27 mouse cellular contexts compared by ENCODE assay signal in genomic region chr9:81308532-81309191, GRCm38 (mm10).
DNase-seq lines count a peak whose midpoint lies in the region; ATAC-seq and TF ChIP-seq lines count a peak whose summit lies in the region.
"Had no signal": no experiment of that assay in that cellular context is flagged by ENCODE, and none has a peak within 500 bp of the region (broad histone marks: within the 10 kb centered on the region; RNA-seq: fewer than 3 reads in every experiment).

No protein-coding gene starts in this region.

- no peak for DNase-seq in kidney, adult 8-10 months
- DNase-seq in spleen, adult 2 months (ENCODE audit: low read depth in 1 of 2, low spot score in 2 of 2) = peak; percentile 3 to 9
- no peak for DNase-seq in spleen, postnatal 10 days (ENCODE audit: low spot score in 2 of 2)
- peak; percentile 86 for DNase-seq in CH12.LX (ENCODE audit: extremely low read depth)
- peak; percentile 60 for DNase-seq in splenic B cell, adult 2 months (ENCODE audit: low read depth, low spot score)
- no peak for DNase-seq in testis, postnatal 14 days (ENCODE audit: low spot score)
- no peak for DNase-seq in frontal cortex, adult 2 months (ENCODE audit: extremely low spot score in 1 of 2, low spot score in 1 of 2)
- DNase-seq: adrenal gland, adult 8-10 months; adrenal gland, postnatal 36 days; cerebellum, adult 18-20 months; cerebellum, adult 9-10 months; cerebellum, postnatal 14 days; gastrocnemius, adult 2 months; gastrocnemius, postnatal 14 days; heart, adult 11 months; heart, postnatal 10 days; heart, postnatal 36 days had no signal

- dilution Hi-C loops in CH12.LX (cut with MboI; ENCODE audit: extremely low pct_ligation_motif_present, extremely low pct_unique_long_range_greater_than_20kb, low sequenced_read_pairs) = no loop called here

- WGBS in kidney, embryonic 16.5 days = 57% methylated on average over 6 of the region's 6 CpGs
- WGBS in spleen, adult 2 months = 87% methylated on average over 6 of the region's 6 CpGs

- no peak for TF ChIP-seq EP300 in CH12.LX (IDR thresholded peaks at IDR 0.05; ENCODE audit: low read length)

- H3K4me3 ChIP-seq in kidney, embryonic 16.5 days (ENCODE audit: low read length) = no peak overlapping the region
- no peak overlapping the region for H3K4me3 ChIP-seq in spleen, adult 2 months (ENCODE audit: extremely low read depth, insufficient read depth, insufficient read length)
- H3K4me3 ChIP-seq in CH12.LX (replicated peaks in 1 of 3; ENCODE audit: low read depth in 2 of 3, low read length in 2 of 3, poor library complexity in 1 of 3) = peak overlapping the region; percentile 41 to 46 (median 45)
- H3K4me3 ChIP-seq: forebrain, embryonic 10.5 days; forebrain, embryonic 13.5 days; gastrocnemius, adult 2 months; heart, embryonic 12.5 days; heart, embryonic 15.5 days; hindbrain, embryonic 10.5 days; hindbrain, embryonic 13.5 days had no signal

- H3K79me2 ChIP-seq in CH12.LX (replicated peaks; ENCODE audit: control insufficient read depth, extremely low read depth, insufficient read depth, poor library complexity, severe bottlenecking) = no peaks in the 10 kb centered on the region

- TF ChIP-seq RAD21 in CH12.LX (IDR thresholded peaks at IDR 0.05; ENCODE audit: low read depth, low read length) = no peak

- H3K4me1 ChIP-seq in kidney, embryonic 16.5 days (ENCODE audit: insufficient read depth, low read length) = no peaks in the 10 kb centered on the region
- H3K4me1 ChIP-seq in spleen, adult 2 months (ENCODE audit: control insufficient read depth, insufficient read depth, insufficient read length) = no peaks in the 10 kb centered on the region
- peaks cover 0 to 39% of the 10 kb centered on the region in 2 experiments; a peak in 2 of 4 replicates for H3K4me1 ChIP-seq in CH12.LX (ENCODE audit: control insufficient read depth in 1 of 2, insufficient read depth in 2 of 2)
- H3K4me1 ChIP-seq: forebrain, embryonic 10.5 days; forebrain, embryonic 13.5 days; heart, embryonic 12.5 days; heart, embryonic 15.5 days; hindbrain, embryonic 10.5 days; hindbrain, embryonic 13.5 days had no signal

- peak; percentile 46; the same call in 1 of the 2 replicates for ATAC-seq in kidney, embryonic 16.5 days (ENCODE audit: low FRiP score, low TSS enrichment)
- ATAC-seq: activated CD4-positive, CD25-positive, alpha-beta regulatory T cell, adult 4 months; CD4-positive, CD25-positive, alpha-beta regulatory T cell, adult 4 months; forebrain, embryonic 13.5 days; hindbrain, embryonic 16.5 days had no signal

- H3K9ac ChIP-seq in kidney, embryonic 16.5 days (replicated peaks; ENCODE audit: low read length) = no peak overlapping the region
- H3K9ac ChIP-seq in CH12.LX (ENCODE audit: insufficient read depth, low read depth) = peak overlapping the region; percentile 60
- H3K9ac ChIP-seq: forebrain, embryonic 13.5 days; heart, embryonic 12.5 days; heart, embryonic 15.5 days; hindbrain, embryonic 13.5 days had no signal

- H3K36me3 ChIP-seq in kidney, embryonic 16.5 days (ENCODE audit: insufficient read depth, low read length) = no peaks in the 10 kb centered on the region
- no peaks in the 10 kb centered on the region for H3K36me3 ChIP-seq in spleen, adult 2 months (ENCODE audit: control insufficient read depth, insufficient read depth, low read length)
- no peaks in the 10 kb centered on the region for H3K36me3 ChIP-seq in CH12.LX (replicated peaks in 1 of 2; ENCODE audit: control insufficient read depth in 1 of 2, insufficient read depth in 1 of 2, low read length in 1 of 2)
- no peaks in the 10 kb centered on the region for H3K36me3 ChIP-seq in splenic B cell, adult 2 months (ENCODE audit: control insufficient read depth, insufficient read depth, low read length, poor library complexity, severe bottlenecking)
- H3K36me3 ChIP-seq: forebrain, embryonic 10.5 days; heart, embryonic 12.5 days; heart, embryonic 15.5 days; hindbrain, embryonic 10.5 days; hindbrain, embryonic 13.5 days had no signal

- in situ Hi-C loops in CH12.LX (cut with MboI; ENCODE audit: low pct_ligation_motif_present, low pct_unique_long_range_greater_than_20kb, low sequenced_read_pairs) = no loop called here

- no peak overlapping the region for H3K27ac ChIP-seq in kidney, embryonic 16.5 days (ENCODE audit: low read length)
- H3K27ac ChIP-seq in spleen, adult 2 months (ENCODE audit: insufficient read depth, low read length) = peak overlapping the region; percentile 35; the same call in 1 of the 2 replicates
- no peak overlapping the region; the same call in 1 of the 2 replicates for H3K27ac ChIP-seq in CH12.LX (ENCODE audit: insufficient read depth, low read depth)
- H3K27ac ChIP-seq: forebrain, embryonic 10.5 days; forebrain, embryonic 13.5 days; gastrocnemius, adult 2 months; heart, embryonic 15.5 days; hindbrain, embryonic 10.5 days; hindbrain, embryonic 13.5 days had no signal

- TF ChIP-seq POLR2A in spleen, adult 2 months (IDR thresholded peaks at IDR 0.05; ENCODE audit: low read depth, low read length) = no peak
- TF ChIP-seq POLR2A in CH12.LX (IDR thresholded peaks at IDR 0.05; ENCODE audit: low read depth, low read length) = peak; percentile 33

- H3K9me3 ChIP-seq in kidney, embryonic 16.5 days (ENCODE audit: low read length) = no peaks in the 10 kb centered on the region
- no peaks in the 10 kb centered on the region for H3K9me3 ChIP-seq in CH12.LX (replicated peaks; ENCODE audit: low read length)
- H3K9me3 ChIP-seq: forebrain, embryonic 10.5 days; forebrain, embryonic 13.5 days; heart, embryonic 12.5 days; heart, embryonic 15.5 days; hindbrain, embryonic 10.5 days; hindbrain, embryonic 13.5 days had no signal

- H3K27me3 ChIP-seq in kidney, embryonic 16.5 days (ENCODE audit: insufficient read depth, low read length) = no peaks in the 10 kb centered on the region
- H3K27me3 ChIP-seq in spleen, adult 2 months (ENCODE audit: control insufficient read depth, insufficient read depth, low read length) = no peaks in the 10 kb centered on the region
- H3K27me3 ChIP-seq in CH12.LX (replicated peaks) = no peaks in the 10 kb centered on the region
- no peaks in the 10 kb centered on the region for H3K27me3 ChIP-seq in splenic B cell, adult 2 months (ENCODE audit: control insufficient read depth, insufficient read depth, low read length, poor library complexity, severe bottlenecking)
- H3K27me3 ChIP-seq: forebrain, embryonic 13.5 days; heart, embryonic 12.5 days; heart, embryonic 15.5 days; hindbrain, embryonic 13.5 days had no signal

- H3K4me2 ChIP-seq in kidney, embryonic 16.5 days (replicated peaks; ENCODE audit: low read depth, low read length) = no peak overlapping the region
- peak overlapping the region; percentile 89 for H3K4me2 ChIP-seq in CH12.LX (ENCODE audit: insufficient read depth, low read depth, poor library complexity, severe bottlenecking)
- H3K4me2 ChIP-seq: forebrain, embryonic 13.5 days; heart, embryonic 12.5 days; heart, embryonic 15.5 days; hindbrain, embryonic 13.5 days had no signal

- TF ChIP-seq CTCF in spleen, adult 2 months (IDR thresholded peaks at IDR 0.05; ENCODE audit: extremely low read depth, insufficient read depth, insufficient read length, insufficient replicate concordance) = no peak
- no peak for TF ChIP-seq CTCF in CH12.LX (conservative IDR thresholded peaks at IDR 0.05 in 1 of 2, IDR thresholded peaks at IDR 0.05 in 1 of 2; ENCODE audit: low read depth in 2 of 2, low read length in 2 of 2)

TF ChIP-seq in CH12.LX, 34 proteins besides CTCF, POLR2A, EP300 and RAD21 (continues in another document):
- TF ChIP-seq CHD2 (IDR thresholded peaks at IDR 0.05; ENCODE audit: low read length) = peak; percentile 97
- TF ChIP-seq CHD1 (IDR thresholded peaks at IDR 0.05; ENCODE audit: low read depth, low read length) = no peak
- TF ChIP-seq SMC3 (IDR thresholded peaks at IDR 0.05; ENCODE audit: low read depth, low read length) = no peak
- no peak for TF ChIP-seq ZMIZ1 (IDR thresholded peaks at IDR 0.05; ENCODE audit: low read depth, low read length)
- no peak for TF ChIP-seq MEF2A (IDR thresholded peaks at IDR 0.05; ENCODE audit: borderline replicate concordance, low read depth, low read length)
- no peak for TF ChIP-seq MAZ (IDR thresholded peaks at IDR 0.05; ENCODE audit: low read depth, low read length)
- TF ChIP-seq SIN3A (IDR thresholded peaks at IDR 0.05; ENCODE audit: low read length) = no peak
- no peak for TF ChIP-seq NRF1 (IDR thresholded peaks at IDR 0.05; ENCODE audit: low read depth, low read length)
- no peak for TF ChIP-seq POLR2AphosphoS2 (IDR thresholded peaks at IDR 0.05; ENCODE audit: low read depth, low read length)
- no peak for TF ChIP-seq ZC3H11A (IDR thresholded peaks at IDR 0.05; ENCODE audit: low read depth, low read length)
- TF ChIP-seq UBTF (IDR thresholded peaks at IDR 0.05; ENCODE audit: low read depth, low read length) = no peak
- TF ChIP-seq JUN (IDR thresholded peaks at IDR 0.05; ENCODE audit: insufficient read depth, low read depth, low read length) = no peak
- no peak for TF ChIP-seq ZNF384 (IDR thresholded peaks at IDR 0.05; ENCODE audit: low read depth, low read length)
- no peak for TF ChIP-seq MXI1 (IDR thresholded peaks at IDR 0.05; ENCODE audit: low read depth, low read length)
- no peak for TF ChIP-seq USF1 (IDR thresholded peaks at IDR 0.05; ENCODE audit: low read depth, low read length)
- TF ChIP-seq RCOR1 (conservative IDR thresholded peaks at IDR 0.05; ENCODE audit: low read depth, low read length) = no peak
- TF ChIP-seq GABPA (IDR thresholded peaks at IDR 0.05; ENCODE audit: insufficient replicate concordance, low read depth, low read length) = no peak
- peak; percentile 64 for TF ChIP-seq TBP (conservative IDR thresholded peaks at IDR 0.05; ENCODE audit: low read depth, low read length)
- TF ChIP-seq IRF4 (IDR thresholded peaks at IDR 0.05; ENCODE audit: low read depth, low read length) = no peak
- no peak for TF ChIP-seq MAX (IDR thresholded peaks at IDR 0.05; ENCODE audit: low read length)
- TF ChIP-seq USF2 (conservative IDR thresholded peaks at IDR 0.05; ENCODE audit: low read depth, low read length) = no peak
- TF ChIP-seq NELFE (IDR thresholded peaks at IDR 0.05; ENCODE audit: low read depth, low read length) = peak; percentile 41; the same call in 1 of the 2 replicates
- no peak for TF ChIP-seq JUND (conservative IDR thresholded peaks at IDR 0.05; ENCODE audit: low read depth, low read length)
- peak; percentile 55; the same call in 1 of the 2 replicates for TF ChIP-seq TCF12 (IDR thresholded peaks at IDR 0.05; ENCODE audit: low read depth, low read length)
- TF ChIP-seq BHLHE40 (IDR thresholded peaks at IDR 0.05; ENCODE audit: low read depth, low read length) = peak; percentile 12; the same call in 1 of the 2 replicates
- TF ChIP-seq ZKSCAN1 (IDR thresholded peaks at IDR 0.05; ENCODE audit: borderline replicate concordance, low read depth, low read length) = no peak
- no peak for TF ChIP-seq HCFC1 (IDR thresholded peaks at IDR 0.05; ENCODE audit: low read depth, low read length)
- no peak for TF ChIP-seq E2F4 (IDR thresholded peaks at IDR 0.05; ENCODE audit: insufficient replicate concordance, low read depth, low read length)
- no peak for TF ChIP-seq MAFK (IDR thresholded peaks at IDR 0.05; ENCODE audit: insufficient replicate concordance, low read length)

Comparison
In these comparisons a context has a peak if more than half of its experiments do, and no peak if none do; other contexts are left out.
1. DNase-seq: peak in spleen, adult 2 months (2 of 2), CH12.LX (single experiment) and splenic B cell, adult 2 months (single experiment); none in kidney, adult 8-10 months (0 of 2), spleen, postnatal 10 days (0 of 2), testis, postnatal 14 days (single experiment) and frontal cortex, adult 2 months (0 of 2).
2. H3K4me3 ChIP-seq: peak in CH12.LX (3 of 3); none in kidney, embryonic 16.5 days (single experiment) and spleen, adult 2 months (single experiment).